Mouse (Mus musculus): ENCODE measurements around the gene Cep112.
"Not testable (repeated sequence)": the region's sequence is repeated elsewhere in the genome, so short reads cannot be mapped to it uniquely, and the experiment has no call there.

Cep112 gene

GRCm38 (mm10) chr11:108799695-108800094, 374.7 kb downstream of the Cep112 start:
- DNase-seq (ENCODE audit: low spot score) = peak; percentile 16

GRCm38 (mm10) chr11:108804030-108804429, 379.0 kb downstream of the Cep112 start:
- DNase-seq (ENCODE audit: low spot score) = no peak

- DNase-seq (ENCODE audit: low spot score) = no peak
Measured at GRCm38 (mm10) chr11:108805947-108806346, 381.0 kb downstream of the Cep112 start.

- DNase-seq (ENCODE audit: low spot score) = no peak
Measured at GRCm38 (mm10) chr11:108809626-108810025, 384.6 kb downstream of the Cep112 start.

GRCm38 (mm10) chr11:108821771-108822170, 396.8 kb downstream of the Cep112 start:
- DNase-seq (ENCODE audit: low spot score) = no peak

- DNase-seq (ENCODE audit: low spot score) = no peak
Measured at GRCm38 (mm10) chr11:108822257-108822656, 397.3 kb downstream of the Cep112 start.

- DNase-seq (ENCODE audit: low spot score) = no peak
Measured at GRCm38 (mm10) chr11:108827321-108827720, 402.3 kb downstream of the Cep112 start.

GRCm38 (mm10) chr11:108828374-108829025, 403.5 kb downstream of the Cep112 start:
- DNase-seq (ENCODE audit: low spot score) = no peak

GRCm38 (mm10) chr11:108836706-108837105, 411.7 kb downstream of the Cep112 start:
- no peak for DNase-seq (ENCODE audit: low spot score)

GRCm38 (mm10) chr11:108840195-108840594, 415.2 kb downstream of the Cep112 start:
- no peak for DNase-seq (ENCODE audit: low spot score)

- no peak for DNase-seq (ENCODE audit: low spot score)
Measured at GRCm38 (mm10) chr11:108842765-108843164, 417.8 kb downstream of the Cep112 start.

GRCm38 (mm10) chr11:108845971-108846370, 421.0 kb downstream of the Cep112 start:
- DNase-seq (ENCODE audit: low spot score) = no peak

GRCm38 (mm10) chr11:108846479-108846878, 421.5 kb downstream of the Cep112 start:
- DNase-seq (ENCODE audit: low spot score) = no peak

GRCm38 (mm10) chr11:108851771-108852170, 426.8 kb downstream of the Cep112 start:
- DNase-seq (ENCODE audit: low spot score) = no peak

GRCm38 (mm10) chr11:108857254-108857653, 432.3 kb downstream of the Cep112 start:
- no peak for DNase-seq (ENCODE audit: low spot score)

- no peak for DNase-seq (ENCODE audit: low spot score)
Measured at GRCm38 (mm10) chr11:108857678-108858338, 432.8 kb downstream of the Cep112 start.

GRCm38 (mm10) chr11:108858339-108858804, 433.4 kb downstream of the Cep112 start:
- DNase-seq (ENCODE audit: low spot score) = no peak

GRCm38 (mm10) chr11:108858846-108859245, 433.9 kb downstream of the Cep112 start:
- DNase-seq (ENCODE audit: low spot score) = no peak

GRCm38 (mm10) chr11:108862360-108862759, 437.4 kb downstream of the Cep112 start:
- DNase-seq (ENCODE audit: low spot score) = no peak

- no peak for DNase-seq (ENCODE audit: low spot score)
Measured at GRCm38 (mm10) chr11:108865746-108866145, 440.8 kb downstream of the Cep112 start.

- no peak for DNase-seq (ENCODE audit: low spot score)
Measured at GRCm38 (mm10) chr11:108867538-108867937, 442.5 kb downstream of the Cep112 start.

GRCm38 (mm10) chr11:108871284-108871683, 446.3 kb downstream of the Cep112 start:
- not testable (repeated sequence) for DNase-seq (ENCODE audit: low spot score)

GRCm38 (mm10) chr11:108871748-108872147, 446.8 kb downstream of the Cep112 start:
- no peak for DNase-seq (ENCODE audit: low spot score)

All from testis, postnatal 10 days (tissue).